Mouse (Mus musculus): Measurements from ENCODE around the gene Dnajc4. TPM values are rescaled to one million over a fixed set of nuclear protein-coding genes. Genes with fewer than 3 reads are reported as not detected.
"Not testable (repeated sequence)": the region's sequence is repeated elsewhere in the genome, so short reads cannot be mapped to it uniquely, and the experiment has no call there.

Gene Dnajc4
- total RNA-seq, 2 experiments from 2014 or later: 11.5 to 17.8 TPM

DNA sequence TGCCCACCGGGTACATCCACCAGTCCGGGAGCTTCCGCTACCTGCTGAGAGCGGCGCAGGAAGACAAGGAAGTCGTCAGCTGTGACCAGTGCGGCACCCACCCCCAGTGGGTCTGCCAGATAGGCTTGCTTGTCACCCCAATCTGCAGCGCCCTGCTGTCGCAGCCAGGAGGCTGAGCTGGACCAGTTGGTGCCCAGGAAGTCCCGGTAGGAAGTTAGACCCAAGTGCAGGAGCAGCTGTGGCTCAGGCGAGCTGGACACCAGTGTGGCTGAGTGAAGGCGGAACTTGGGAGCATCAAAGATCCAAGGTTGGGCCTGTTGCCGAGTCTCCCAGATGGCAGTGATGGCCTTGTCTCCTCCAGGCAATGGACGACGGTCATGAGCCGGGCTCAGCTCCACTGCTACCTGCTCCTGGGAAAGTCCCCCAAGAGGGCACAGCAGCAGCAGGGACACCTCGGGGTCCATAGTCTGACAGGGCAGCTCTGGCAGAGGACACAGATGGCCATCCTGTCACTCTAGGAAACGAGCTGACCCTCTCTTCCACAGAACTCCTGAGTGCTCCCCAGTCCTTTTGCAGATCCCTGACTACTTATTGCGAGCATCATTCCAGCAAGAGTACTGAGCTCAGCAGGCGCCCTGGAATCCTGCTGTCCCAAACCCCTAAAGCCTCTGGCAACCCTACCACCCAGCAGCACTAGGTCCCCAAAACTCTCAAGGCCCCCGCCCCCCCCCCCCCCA is 3.1 kb upstream of the Dnajc4 start:
- no peak for ATAC-seq (replicated peaks; ENCODE audit: poor library complexity)

DNA sequence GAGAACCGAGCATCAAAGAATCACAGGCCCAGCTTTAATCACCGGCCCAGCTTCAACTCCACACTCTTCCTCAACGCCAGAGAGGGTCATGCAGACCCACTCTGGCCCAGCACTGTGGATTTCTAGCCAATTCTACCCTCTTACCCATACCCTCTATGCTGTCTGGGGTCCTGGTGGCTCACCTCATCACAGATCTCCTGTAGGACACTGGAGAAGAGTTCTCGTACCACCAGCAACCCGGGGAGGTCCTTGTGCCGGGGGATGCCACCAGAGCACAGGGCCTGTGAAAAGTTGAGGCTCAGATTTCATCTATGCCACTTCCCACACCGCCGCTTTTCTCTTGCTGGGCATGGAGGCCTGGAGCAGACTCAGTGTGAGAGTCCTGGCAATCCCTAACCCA is 2.1 kb upstream of the Dnajc4 start:
- ATAC-seq (replicated peaks; ENCODE audit: poor library complexity): no peak

- no peak for ATAC-seq (replicated peaks; ENCODE audit: poor library complexity)
Observed at GRCm38 (mm10) chr19:6994002-6994401, 1.6 kb upstream of the Dnajc4 start.

GRCm38 (mm10) chr19:6993011-6993770 is 819 bp upstream of the Dnajc4 start:
- no peak for ATAC-seq (replicated peaks; ENCODE audit: poor library complexity)

- ATAC-seq (replicated peaks; ENCODE audit: poor library complexity): not testable (repeated sequence)
Observed at GRCm38 (mm10) chr19:6991166-6991565, 1.2 kb downstream of the Dnajc4 start.

DNA sequence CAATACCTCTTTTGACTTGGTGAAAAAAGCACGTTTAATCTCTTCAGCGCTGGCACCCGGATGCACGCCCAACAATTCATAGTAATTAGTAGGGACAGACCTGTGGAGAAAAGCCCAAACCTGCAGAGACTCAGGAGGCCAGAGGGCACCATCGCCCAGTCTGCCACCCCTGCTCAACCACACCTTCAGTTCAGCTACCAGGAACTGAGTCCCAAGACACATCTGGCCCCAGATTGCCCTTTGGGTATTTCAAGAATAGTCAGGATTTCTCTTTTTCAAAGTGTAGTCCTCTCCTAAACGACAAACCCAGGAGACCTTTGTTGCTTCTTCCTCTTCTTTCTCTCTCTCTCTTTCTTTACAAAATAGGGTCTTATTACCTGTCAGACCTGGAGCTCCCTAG is 1.7 kb downstream of the Dnajc4 start:
- no peak for ATAC-seq (replicated peaks; ENCODE audit: poor library complexity)

- ATAC-seq (replicated peaks; ENCODE audit: poor library complexity): no peak
Observed at GRCm38 (mm10) chr19:6989251-6989650, 3.1 kb downstream of the Dnajc4 start.

- ATAC-seq (replicated peaks; ENCODE audit: poor library complexity): no peak
Observed at GRCm38 (mm10) chr19:6987904-6988285, 4.5 kb downstream of the Dnajc4 start.

- peak; percentile 42 for ATAC-seq (replicated peaks; ENCODE audit: poor library complexity)
Observed at GRCm38 (mm10) chr19:6987061-6987903, 5.1 kb downstream of the Dnajc4 start, which contains the start of gene Vegfb. Gene Vegfb, minus strand, starts transcription at chr19:6987651.

DNA sequence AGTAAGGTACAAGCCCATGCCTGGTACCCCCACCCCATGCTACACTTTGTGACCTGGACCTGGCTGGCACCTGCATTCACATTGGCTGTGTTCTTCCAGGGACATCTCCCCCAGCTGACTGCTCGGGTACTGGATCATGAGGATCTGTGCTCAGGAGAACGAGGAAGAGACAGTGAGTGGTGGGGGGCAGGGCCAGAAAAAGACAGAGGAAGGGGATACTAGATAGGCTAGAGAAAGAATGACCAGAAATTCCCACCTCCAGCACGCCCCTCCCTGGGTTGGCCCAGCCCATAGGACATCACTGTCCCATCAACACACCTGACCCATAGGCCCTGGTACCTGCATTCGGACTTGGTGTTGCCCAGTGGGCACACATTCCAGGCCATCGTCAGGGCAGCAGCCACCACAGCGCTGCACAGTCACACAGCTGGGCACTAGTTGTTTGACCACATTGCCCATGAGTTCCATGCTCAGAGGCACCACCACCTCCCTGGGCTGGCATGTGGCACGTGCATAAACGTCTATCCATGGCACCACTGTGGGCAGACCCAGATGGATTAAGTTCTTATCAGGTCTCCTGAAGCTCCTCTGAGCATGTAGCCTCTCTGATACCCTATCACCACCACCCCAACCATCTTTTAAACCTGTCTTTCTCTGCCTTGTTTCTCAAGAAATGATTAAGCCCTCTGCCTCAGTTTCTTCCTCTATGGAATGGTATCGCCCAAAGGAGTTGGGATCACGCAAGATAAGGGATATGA is 6.2 kb downstream of the Dnajc4 start:
- peak; percentile 81 for ATAC-seq (replicated peaks; ENCODE audit: poor library complexity)

- ATAC-seq (replicated peaks; ENCODE audit: poor library complexity): no peak
Observed at GRCm38 (mm10) chr19:6985300-6985699, 7.1 kb downstream of the Dnajc4 start.

DNA sequence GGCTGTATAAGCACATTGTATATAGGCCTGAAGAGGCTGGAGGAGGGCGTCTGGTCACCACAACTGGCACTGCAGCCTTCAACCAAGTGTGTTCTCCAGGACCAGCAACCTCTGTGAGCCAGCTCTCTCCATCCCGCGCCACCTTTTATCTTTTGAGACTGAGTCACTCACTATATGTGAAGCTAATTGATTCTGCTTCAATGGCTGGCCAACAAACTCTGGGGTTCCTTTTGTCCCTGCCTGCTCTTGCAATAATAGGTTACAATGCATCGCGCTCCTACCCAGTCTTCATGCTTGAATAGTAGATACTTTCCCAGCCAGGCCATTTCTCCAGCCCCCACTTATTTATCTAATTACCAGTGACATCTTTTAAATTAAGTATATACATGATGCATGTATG is 8.8 kb downstream of the Dnajc4 start:
- ATAC-seq (replicated peaks; ENCODE audit: poor library complexity): no peak

- ATAC-seq (replicated peaks; ENCODE audit: poor library complexity): no peak
Observed at GRCm38 (mm10) chr19:6981465-6981864, 10.9 kb downstream of the Dnajc4 start.

GRCm38 (mm10) chr19:6980381-6981093 is 11.8 kb downstream of the Dnajc4 start, which contains the start of gene Fkbp2:
Gene Fkbp2, minus strand, starts transcription at chr19:6980501.
- peak; percentile 55 for ATAC-seq (replicated peaks; ENCODE audit: poor library complexity)

DNA sequence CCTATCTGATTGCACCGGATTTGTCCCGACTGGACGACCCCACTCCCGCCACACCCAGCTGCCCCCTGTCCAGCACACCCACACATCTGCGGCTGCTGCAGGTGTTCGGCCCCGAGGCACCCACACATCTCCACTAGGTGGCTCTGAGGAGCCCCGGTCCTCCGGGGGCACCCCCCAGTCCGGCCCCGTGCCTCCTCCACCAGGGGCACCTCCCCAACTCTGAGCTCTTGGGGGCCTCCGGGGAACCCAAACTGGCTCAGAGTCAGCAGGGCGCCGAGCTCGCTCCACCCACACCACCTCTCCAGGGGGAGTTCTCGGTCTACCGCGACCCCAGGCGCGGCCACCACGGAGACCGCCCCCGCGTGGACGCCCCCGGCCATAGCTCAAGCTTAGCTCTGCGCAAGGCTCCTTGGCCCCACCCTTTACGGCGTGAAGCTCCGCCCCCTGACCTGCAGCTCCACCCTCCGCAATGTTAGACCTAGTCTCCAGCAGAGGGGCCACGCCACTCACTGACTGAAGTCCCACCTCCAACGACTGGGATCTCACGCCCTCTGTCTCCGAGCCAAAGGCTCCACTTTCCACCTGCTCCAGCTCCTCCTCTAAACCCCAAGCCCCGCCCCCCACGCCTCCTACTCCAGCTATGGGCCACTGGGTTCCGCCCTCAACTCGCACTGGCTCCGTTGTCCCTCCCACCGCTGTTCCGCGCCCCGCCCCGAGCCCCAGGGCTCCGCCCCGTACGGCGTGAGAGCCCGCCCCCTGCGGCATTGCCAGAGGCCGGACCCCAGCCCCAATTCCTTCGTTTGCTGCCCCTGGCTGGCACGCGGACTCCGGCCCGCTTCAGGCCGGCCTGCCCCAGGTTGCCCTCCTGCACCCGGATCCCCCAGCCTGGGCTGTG is 12.6 kb downstream of the Dnajc4 start:
- peak; percentile 77 for ATAC-seq (replicated peaks; ENCODE audit: poor library complexity)

DNA sequence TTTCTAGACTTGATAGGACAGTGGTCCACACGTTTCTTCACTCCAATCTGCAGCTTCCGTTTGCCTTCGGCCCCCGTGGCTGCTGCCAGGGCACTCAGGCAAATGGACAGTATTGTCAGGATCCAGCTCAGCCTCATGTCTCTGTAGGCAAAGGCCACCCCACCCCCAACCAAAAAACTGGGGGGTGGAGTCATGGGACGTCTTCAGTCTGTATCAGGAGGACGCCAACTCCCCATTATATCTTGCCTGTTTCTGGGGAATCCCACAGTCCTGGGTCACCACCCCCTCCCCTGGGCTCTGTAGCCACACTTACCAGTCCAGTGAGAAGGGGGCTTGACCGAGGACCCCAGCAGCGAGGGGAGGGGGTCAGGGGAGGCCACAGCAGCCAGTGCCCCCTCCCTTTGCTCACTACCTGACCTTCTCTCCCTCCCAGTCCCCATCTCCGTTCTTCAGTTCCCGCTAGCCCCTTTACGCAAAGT is 13.3 kb downstream of the Dnajc4 start:
- ATAC-seq (replicated peaks; ENCODE audit: poor library complexity): no peak

GRCm38 (mm10) chr19:6978639-6978974 is 13.8 kb downstream of the Dnajc4 start:
- no peak for ATAC-seq (replicated peaks; ENCODE audit: poor library complexity)

GRCm38 (mm10) chr19:6977759-6978638 is 14.4 kb downstream of the Dnajc4 start:
- no peak for ATAC-seq (replicated peaks; ENCODE audit: poor library complexity)
